Mouse (Mus musculus) cerebellum, adult 18-20 months (tissue): ENCODE measurements at regions not wholly inside any gene's neighbourhood (a gene's known extent, or its start where the extent isn't known, plus 50 kb on each side); places are given as distances from the start of the nearest gene placed in this dataset.

ENCODE experiments used
- DNase-seq, 2 experiments: peaks; one replicate each; pipeline ENCODE4 v3.0.0; 2021

- DNase-seq, result no peak
Observed at GRCm38 (mm10) chr5:106557733-106558132, 51.2 kb upstream of the Gm17304 start.

GRCm38 (mm10) chr5:106539286-106539685, 69.6 kb upstream of the Gm17304 start:
- no peak for DNase-seq

GRCm38 (mm10) chr5:106537153-106537552, 71.7 kb upstream of the Gm17304 start:
- no peak for DNase-seq

GRCm38 (mm10) chr5:106536068-106536467, 72.8 kb upstream of the Gm17304 start:
- DNase-seq, result peak in 1 of 2 experiments; percentile 15

- DNase-seq, result no peak
Observed at GRCm38 (mm10) chr5:106528811-106529210, 70.8 kb upstream of the Barhl2 start.

- DNase-seq, result no peak
Observed at GRCm38 (mm10) chr5:106527364-106527985, 69.5 kb upstream of the Barhl2 start.

GRCm38 (mm10) chr5:106512423-106513089, 54.6 kb upstream of the Barhl2 start:
- DNase-seq, result no peak

GRCm38 (mm10) chr5:106507901-106508300, 49.9 kb upstream of the Barhl2 start:
- no peak for DNase-seq
